Mouse (Mus musculus) megakaryocyte, embryonic 14.5 days (primary cell): Measurements from ENCODE around the gene Ctns. TPM values are rescaled to one million over a fixed set of nuclear protein-coding genes. Genes with fewer than 3 reads are reported as not detected.

Source experiments
- H3K27me3 ChIP-seq: replicated peaks from 2 replicates; pipeline ENCODE3; 2012; ENCODE audit warnings: inconsistent platforms
- H3K36me3 ChIP-seq: replicated peaks from 2 replicates; pipeline ENCODE3; 2012; ENCODE audit warnings: low read length, inconsistent platforms, mixed read lengths
- H3K4me1 ChIP-seq: 2 replicates; pipeline ENCODE4 v1.6.1; 2012; ENCODE audit warnings: inconsistent platforms
- H3K4me3 ChIP-seq: replicated peaks from 2 replicates; pipeline ENCODE3; 2012; ENCODE audit warnings: moderate library complexity, mild to moderate bottlenecking, inconsistent platforms
- H3K9me3 ChIP-seq: 2 replicates; pipeline ENCODE4 v1.6.1; 2012; ENCODE audit warnings: inconsistent platforms
- FLI1 ChIP-seq: IDR thresholded peaks from 2 replicates; pipeline ENCODE4 v1.6.1; 2012; ENCODE audit warnings: low read length, inconsistent platforms, mixed read lengths
- GATA1 ChIP-seq: IDR thresholded peaks from 3 replicates; pipeline ENCODE4 v1.6.1; 2012; ENCODE audit warnings: mixed read lengths, low read length, inconsistent platforms, borderline replicate concordance
- polyA plus RNA-seq: library from polyadenylated mRNA; stranded (reverse); fragments of >175 nt; gene quantifications from 2 replicates; pipeline ENCODE4 v1.2.3, GENCODE M21; 2012; ENCODE audit warnings: low replicate concordance; ENCODE audit not compliant: insufficient read depth

The Ctns gene
- polyA plus RNA-seq, 1 experiment: 4.1 TPM

DNA sequence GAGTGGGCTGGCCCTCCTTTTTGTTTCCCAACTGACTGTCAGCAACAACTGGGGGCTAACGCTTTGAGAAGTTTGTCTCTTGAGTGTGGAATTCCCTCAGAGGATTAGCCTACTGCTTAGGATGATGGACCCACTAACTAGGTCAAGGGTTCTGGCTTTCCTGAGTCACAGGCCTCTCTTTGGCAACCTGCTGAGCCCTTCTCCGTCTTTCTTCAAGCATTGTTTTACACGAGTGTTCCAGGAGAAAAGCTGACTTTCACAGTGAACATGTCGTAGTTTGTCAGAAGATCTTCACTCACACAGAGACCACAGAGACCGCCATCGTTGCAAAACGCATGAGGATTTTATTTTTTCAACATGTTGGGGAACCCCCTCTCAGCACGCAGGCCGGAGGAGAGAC lies 50.6 kb downstream of the Ctns start:
- Histone ChIP-seq H3K4me1 (peaks cover 12% of the 10 kb centered on the region), H3K36me3 (no peaks in the 10 kb centered on the region), H3K9me3 (no peaks in the 10 kb centered on the region), H3K27me3 (peaks cover 17% of the 10 kb centered on the region), H3K4me3 (no peak overlapping the region)
- TF ChIP-seq FLI1 (no peak), GATA1 (no peak)

DNA sequence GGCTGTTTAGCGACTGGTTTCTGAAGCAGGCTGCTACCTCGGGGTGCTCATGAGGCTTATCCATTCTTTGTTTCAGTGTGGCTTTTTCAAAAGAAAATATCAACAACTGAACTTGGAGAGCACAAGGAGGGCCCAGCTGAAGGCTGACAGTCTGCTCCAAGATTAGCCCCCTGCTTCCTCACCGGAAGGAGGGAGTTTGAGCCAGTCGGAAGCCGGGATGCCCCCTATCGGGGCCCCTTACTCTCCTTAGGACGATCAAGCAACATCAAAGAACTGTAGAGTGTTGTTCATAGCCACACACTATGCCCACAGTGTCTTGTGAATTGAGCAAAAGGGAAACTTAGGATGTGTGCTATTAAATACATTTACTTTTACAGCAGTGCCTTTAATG lies 51.9 kb downstream of the Ctns start:
- no peak for TF ChIP-seq FLI1
- no peak for TF ChIP-seq GATA1
- Histone ChIP-seq H3K27me3 (peaks cover 13% of the 10 kb centered on the region), H3K4me1 (peaks cover 15% of the 10 kb centered on the region), H3K4me3 (no peak overlapping the region), H3K36me3 (no peaks in the 10 kb centered on the region), H3K9me3 (no peaks in the 10 kb centered on the region)

DNA sequence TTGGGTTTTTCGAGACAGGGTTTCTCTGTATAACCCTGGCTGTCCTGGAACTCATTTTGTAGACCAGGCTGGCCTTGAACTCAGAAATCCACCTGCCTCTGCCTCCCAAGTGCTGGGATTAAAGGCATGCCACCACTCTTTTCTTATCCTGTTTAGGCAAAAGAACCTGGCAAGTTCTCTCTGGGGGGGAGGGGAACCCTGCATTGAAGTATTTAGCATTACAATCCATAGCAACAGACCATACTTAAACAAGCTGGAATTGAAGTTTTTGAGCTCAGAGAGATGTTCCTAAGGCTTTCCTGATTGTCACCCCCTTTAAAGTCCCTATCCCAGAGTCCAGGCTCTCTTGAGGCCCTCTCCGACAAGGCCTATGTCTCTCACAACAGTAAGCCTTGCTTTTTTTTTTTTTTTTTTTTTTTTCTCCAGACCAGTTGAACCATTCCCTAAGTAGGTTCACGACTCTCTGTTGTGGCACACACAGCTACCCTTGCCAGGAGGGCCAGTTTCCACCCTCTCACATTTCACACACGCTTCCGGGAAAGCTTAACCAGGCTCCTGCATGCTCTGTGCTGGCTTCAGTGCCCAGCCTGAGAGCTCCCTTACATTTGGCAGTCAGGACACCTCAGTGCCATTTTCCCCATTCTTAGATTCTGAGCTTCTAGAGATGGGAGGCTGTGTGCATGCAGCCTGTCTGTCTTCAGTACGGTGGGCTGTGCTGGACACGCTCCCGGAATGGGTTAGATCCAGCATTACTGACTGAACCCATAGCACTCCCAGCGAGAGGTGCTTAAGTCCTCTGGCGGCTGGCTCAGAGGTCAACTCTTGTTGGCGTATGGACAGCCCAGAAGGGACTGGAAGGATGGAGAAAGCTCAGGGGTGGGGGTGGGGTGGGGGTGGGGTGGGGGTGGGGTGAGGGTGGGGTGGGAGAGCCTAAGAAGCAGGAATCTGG lies 52.5 kb downstream of the Ctns start:
- H3K9me3 ChIP-seq: no peaks in the 10 kb centered on the region
- TF ChIP-seq GATA1: no peak
- TF ChIP-seq FLI1: no peak

DNA sequence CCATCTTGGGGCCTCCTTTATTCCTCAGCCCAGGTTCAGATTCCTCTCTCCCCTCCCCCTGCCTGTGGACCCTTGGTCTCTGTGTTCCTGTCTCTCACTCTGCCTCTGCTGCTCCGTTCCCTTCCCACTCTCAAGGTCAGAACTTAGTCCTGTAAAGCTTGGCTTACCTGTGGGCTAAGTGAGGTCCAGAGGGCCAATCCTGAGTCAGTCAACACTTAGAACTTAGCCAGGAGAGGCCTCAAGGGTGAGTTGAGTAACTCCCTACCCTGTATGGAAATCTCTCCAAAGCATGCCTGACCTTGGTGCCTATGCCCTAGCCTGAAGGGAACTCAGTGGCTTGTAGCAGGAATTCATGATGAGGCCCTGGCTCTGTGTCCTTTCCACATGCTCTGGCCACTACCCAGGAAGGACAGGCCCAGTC lies 54.6 kb downstream of the Ctns start:
- no peak for TF ChIP-seq GATA1
- no peak for TF ChIP-seq FLI1

More for the DNA sequence above, 52.5 kb downstream of the Ctns start:
- peaks cover 15% of the 10 kb centered on the region for H3K4me1 ChIP-seq
- H3K4me3 ChIP-seq: no peak overlapping the region
- peaks cover 13% of the 10 kb centered on the region for H3K27me3 ChIP-seq
- no peaks in the 10 kb centered on the region for H3K36me3 ChIP-seq

DNA sequence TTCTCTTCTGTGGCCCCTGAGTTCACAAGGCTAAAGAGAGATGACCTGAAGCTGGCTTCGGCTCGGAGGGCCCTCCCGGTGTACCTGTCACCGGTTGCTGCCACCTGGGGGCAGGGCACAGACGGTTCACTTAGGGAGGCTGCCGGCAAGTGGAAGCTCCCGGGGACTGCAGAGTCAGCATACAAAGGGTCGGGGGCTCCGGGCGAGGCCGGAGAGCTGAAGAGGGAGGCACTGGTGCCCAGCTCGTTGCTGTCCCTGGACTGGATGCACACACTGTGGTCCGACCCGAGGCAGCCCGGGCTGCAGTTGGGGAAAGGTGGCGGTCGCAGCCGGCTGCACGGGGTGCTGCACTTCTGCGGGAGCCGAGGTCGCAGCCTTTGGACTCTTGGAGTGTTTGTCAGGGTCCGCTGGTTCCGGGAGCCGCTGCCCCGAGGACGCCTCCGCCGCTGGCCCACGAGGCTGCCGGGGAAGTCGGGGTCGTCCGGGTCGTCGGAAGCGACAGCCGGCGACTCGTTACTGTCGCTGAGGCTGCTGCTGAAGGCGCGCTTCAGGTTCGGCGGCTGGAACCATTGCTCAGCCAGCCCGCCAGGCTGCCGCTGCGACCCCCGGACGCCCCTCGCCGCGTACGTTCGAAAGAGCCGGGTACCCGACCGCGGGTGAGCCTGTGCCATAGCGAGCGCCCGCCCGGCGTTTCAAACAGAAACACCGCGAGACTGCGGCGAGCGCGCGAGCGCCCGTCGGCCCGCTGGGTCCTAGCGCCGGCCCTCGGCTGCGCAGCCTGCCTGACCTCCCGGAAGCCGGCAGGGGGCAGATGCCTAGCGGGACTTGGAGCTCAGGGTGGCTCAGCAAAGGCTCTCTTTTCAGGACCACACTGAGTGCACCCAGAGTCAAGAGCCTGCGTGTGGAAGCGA lies 61.0 kb downstream of the Ctns start, which contains the start of gene Haspin:
TSS of gene Haspin (minus strand) at position 704 of the 911 bp plus-strand sequence.
- TF ChIP-seq FLI1 (peak; percentile 39; the same call in 1 of the 2 replicates), GATA1 (no peak)
- Histone ChIP-seq H3K4me1 (peaks cover 55% of the 10 kb centered on the region), H3K9me3 (no peaks in the 10 kb centered on the region)

More for the DNA sequence above, 54.6 kb downstream of the Ctns start:
- peaks cover 12% of the 10 kb centered on the region for H3K27me3 ChIP-seq
- no peak overlapping the region for H3K4me3 ChIP-seq
- H3K36me3 ChIP-seq: no peaks in the 10 kb centered on the region
- H3K4me1 ChIP-seq: peaks cover 15% of the 10 kb centered on the region
- no peaks in the 10 kb centered on the region for H3K9me3 ChIP-seq

DNA sequence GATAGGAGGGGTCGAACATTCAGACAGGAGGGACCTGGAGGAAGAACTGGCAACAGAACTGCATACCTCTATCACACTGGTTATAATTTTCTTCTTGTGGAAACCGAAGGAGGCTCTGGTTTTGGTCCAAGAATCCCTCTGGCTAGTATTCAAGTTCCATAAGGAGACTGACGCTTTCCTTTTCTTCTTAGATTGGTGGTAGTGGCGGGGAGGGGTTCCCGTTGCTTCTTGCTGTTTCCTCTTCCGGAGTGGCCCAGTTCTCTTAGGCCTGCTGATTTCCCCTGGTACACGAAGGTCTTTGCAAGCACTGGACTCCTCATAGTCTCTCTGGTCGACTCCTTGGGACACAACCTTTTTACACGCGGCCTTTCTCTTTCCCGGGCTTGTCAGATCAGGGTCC lies 61.7 kb downstream of the Ctns start:
- H3K9me3 ChIP-seq: no peaks in the 10 kb centered on the region
- H3K4me1 ChIP-seq: peaks cover 60% of the 10 kb centered on the region
- no peak for TF ChIP-seq FLI1
- no peak for TF ChIP-seq GATA1
- peaks cover 25% of the 10 kb centered on the region for H3K36me3 ChIP-seq
- no peaks in the 10 kb centered on the region for H3K27me3 ChIP-seq
- peak overlapping the region; percentile 97 for H3K4me3 ChIP-seq

More for the DNA sequence above, 61.0 kb downstream of the Ctns start, which contains the start of gene Haspin:
- no peaks in the 10 kb centered on the region for H3K27me3 ChIP-seq
- H3K36me3 ChIP-seq: peaks cover 18% of the 10 kb centered on the region
- peak within 1 kb of the TSS; percentile 97 for H3K4me3 ChIP-seq

DNA sequence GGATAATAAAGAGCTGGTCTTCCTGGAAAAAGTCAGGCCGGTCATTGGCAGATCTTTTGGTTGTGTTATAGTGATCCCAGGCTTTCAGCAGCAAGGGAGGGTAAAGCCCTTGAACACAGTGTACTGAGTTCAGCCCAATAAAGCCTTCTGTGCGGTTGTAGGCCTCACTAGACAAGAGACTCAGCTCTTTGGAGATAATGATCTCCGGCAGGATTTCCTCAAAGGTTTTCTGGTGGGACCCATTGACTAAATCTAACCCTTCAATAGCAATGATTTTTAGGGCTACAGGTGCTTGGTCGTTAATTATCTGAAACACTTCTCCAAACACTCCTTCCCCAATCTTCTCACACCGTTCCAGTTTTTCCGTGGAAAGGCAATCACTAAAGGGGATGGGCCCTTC lies 62.3 kb downstream of the Ctns start:
- Histone ChIP-seq H3K4me1 (peaks cover 63% of the 10 kb centered on the region), H3K4me3 (peak overlapping the region; percentile 97), H3K36me3 (peaks cover 25% of the 10 kb centered on the region), H3K9me3 (no peaks in the 10 kb centered on the region), H3K27me3 (no peaks in the 10 kb centered on the region)
- TF ChIP-seq FLI1: no peak

DNA sequence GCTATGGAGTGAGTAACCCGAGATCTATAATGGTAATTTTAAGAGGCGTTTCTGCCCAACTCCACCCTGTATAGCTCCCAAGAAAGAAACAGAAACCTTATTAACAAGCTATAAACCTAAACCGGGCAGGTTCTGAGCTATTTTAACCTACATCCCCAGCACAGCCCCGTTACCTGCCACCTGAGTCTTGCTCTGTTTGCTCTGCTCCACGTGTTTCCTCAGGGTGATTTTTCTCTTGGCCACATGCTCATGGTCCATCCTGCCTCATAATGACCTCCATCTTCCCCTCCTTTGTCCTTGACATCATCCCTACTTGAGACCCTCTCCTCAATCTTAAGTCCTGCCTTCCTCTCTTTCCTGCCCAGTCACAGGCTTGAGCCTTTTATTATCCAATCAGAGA lies 64.6 kb downstream of the Ctns start:
- TF ChIP-seq FLI1: no peak
- no peak for TF ChIP-seq GATA1
- Histone ChIP-seq H3K4me1 (peaks cover 85% of the 10 kb centered on the region), H3K9me3 (no peaks in the 10 kb centered on the region), H3K4me3 (peak overlapping the region; percentile 53), H3K36me3 (peaks cover 31% of the 10 kb centered on the region), H3K27me3 (no peaks in the 10 kb centered on the region)

Other genes with a start within 250 kb of the Ctns start
- 354 and 444 TPM in 2 replicates for gene Atp2a3, start 237.9 kb downstream of the Ctns start, polyA plus RNA-seq
- gene P2rx1, start 199.9 kb downstream of the Ctns start, polyA plus RNA-seq: 400 TPM in 2 replicates
- gene Camkk1, start 180.0 kb downstream of the Ctns start, polyA plus RNA-seq: 6.5 and 19.1 TPM in 2 replicates
- gene Ncbp3, start 151.3 kb downstream of the Ctns start, polyA plus RNA-seq: 1.7 TPM in 1 of 2 replicates, not detected in the other
- gene Itgae, start 108.5 kb downstream of the Ctns start, polyA plus RNA-seq: 0.31 TPM in 1 of 2 replicates, not detected in the other
- gene Haspin, start 60.7 kb downstream of the Ctns start, polyA plus RNA-seq: 4.4 and 12.6 TPM in 2 replicates
- gene P2rx5, start 38.6 kb downstream of the Ctns start, polyA plus RNA-seq: 0.55 TPM in 1 of 2 replicates, not detected in the other
- 170 and 286 TPM in 2 replicates for gene Emc6, start 22.0 kb downstream of the Ctns start, polyA plus RNA-seq
- 19.3 and 28.8 TPM in 2 replicates for gene Tax1bp3, start 22.0 kb downstream of the Ctns start, polyA plus RNA-seq
- 0.53 and 1.2 TPM in 2 replicates for gene Shpk, start 418 bp upstream of the Ctns start, polyA plus RNA-seq
- gene Trpv1, start 35.2 kb upstream of the Ctns start, polyA plus RNA-seq: not detected in 2 replicates
- gene Trpv3, start 68.3 kb upstream of the Ctns start, polyA plus RNA-seq: 0.02 TPM in 1 of 2 replicates, not detected in the other
- gene Aspa, start 130.6 kb upstream of the Ctns start, polyA plus RNA-seq: 0.97 TPM in 1 of 2 replicates, not detected in the other
- not detected in 2 replicates for gene Gm49340, start 130.7 kb upstream of the Ctns start, polyA plus RNA-seq
- gene Spata22, start 130.7 kb upstream of the Ctns start, polyA plus RNA-seq: not detected in 2 replicates
- gene Olfr20, start 151.7 kb upstream of the Ctns start, polyA plus RNA-seq: not detected in 2 replicates
- gene Olfr376, start 172.2 kb upstream of the Ctns start, polyA plus RNA-seq: not detected in 2 replicates
- gene Olfr1, start 200.6 kb upstream of the Ctns start, polyA plus RNA-seq: not detected in 2 replicates
- gene Olfr378, start 229.4 kb upstream of the Ctns start, polyA plus RNA-seq: not detected in 2 replicates